Mouse (Mus musculus): ENCODE results near the gene Gm12216.

- TF ChIP-seq CTCF (IDR thresholded peaks at IDR 0.05; ENCODE audit: insufficient read depth, low read length) = no peak
- no peak for TF ChIP-seq POLR2A (IDR thresholded peaks at IDR 0.05; ENCODE audit: borderline replicate concordance, extremely low read depth, low read depth, low read length)
Measured at GRCm38 (mm10) chr11:53889091-53889645, 30.1 kb upstream of the Gm12216 start.
